Mouse (Mus musculus): ENCODE data around the gene Abi3bp. TPM values are rescaled to one million over a fixed set of nuclear protein-coding genes. Genes with fewer than 3 reads are reported as not detected.

The Abi3bp gene
- total RNA-seq, 2 experiments from 2014 or later, result not detected

DNA sequence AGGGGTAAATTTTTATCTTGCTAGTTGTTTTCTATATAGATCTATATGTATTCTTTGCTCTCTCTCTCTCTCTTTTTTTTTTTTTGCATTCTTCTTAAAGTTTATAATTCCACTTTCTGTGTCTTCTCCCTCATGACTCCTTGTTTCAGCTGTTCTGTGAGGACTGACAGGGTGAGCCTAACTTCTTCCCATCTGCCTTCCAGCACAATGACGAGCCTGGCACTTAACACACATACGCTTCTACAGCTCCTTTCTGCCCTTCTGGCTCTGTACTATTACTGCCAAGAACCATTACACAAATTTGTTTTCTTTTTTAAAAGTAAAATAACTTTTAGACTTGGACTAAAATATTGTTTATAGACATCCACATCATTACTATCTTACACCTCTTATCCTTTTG, 195.7 kb downstream of the Abi3bp start:
- no peak for ATAC-seq (replicated peaks; ENCODE audit: poor library complexity, severe bottlenecking)

DNA sequence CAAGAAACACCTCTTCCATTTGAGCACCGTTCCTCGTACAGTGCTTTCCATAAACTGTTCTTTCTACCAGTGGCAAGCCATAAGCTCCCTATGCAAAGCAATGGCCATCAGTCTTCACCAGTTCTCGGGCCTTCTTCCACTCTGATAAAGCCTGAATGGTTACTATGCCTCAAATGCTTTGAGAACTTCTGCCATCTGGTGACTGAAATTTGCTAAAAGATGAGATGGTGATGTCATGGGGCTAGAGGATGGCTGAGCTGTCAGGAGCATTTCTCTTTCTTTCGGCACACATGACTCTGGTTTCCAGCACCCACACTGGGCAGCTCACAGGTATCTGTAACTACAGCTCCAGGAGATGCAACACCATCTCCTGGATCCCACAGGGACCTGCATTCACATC, 199.5 kb downstream of the Abi3bp start:
- no peak for ATAC-seq (replicated peaks; ENCODE audit: poor library complexity, severe bottlenecking)

DNA sequence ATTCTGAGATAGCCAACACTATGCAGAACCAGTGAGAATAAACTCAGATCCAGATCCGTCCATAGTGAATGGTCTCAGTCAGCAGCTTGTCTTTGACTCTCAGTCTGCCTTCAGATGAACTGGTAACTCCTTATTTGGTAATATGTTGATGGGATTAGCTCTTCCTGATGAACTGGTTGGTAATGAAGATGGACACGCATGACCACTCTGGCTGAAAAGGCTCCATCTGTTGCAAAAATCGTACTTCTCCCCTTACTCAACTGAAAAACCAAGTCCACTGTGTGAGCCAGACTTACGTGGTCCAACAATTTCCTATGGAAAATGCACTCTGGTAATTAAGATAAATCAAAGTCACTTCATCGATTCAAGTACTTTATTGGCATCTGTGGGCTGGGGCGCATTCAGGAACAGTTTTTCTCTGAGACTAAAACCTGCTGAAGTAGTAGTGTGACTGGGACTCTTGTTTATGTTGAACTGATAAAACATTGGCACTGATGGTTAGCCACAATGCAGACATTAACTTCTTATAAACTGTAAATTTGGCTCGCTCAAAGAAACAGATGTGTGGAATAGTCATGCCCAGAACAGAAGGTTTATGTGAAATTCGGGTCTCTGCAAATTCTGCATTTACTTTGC, 203.4 kb downstream of the Abi3bp start:
- ATAC-seq (replicated peaks; ENCODE audit: poor library complexity, severe bottlenecking), result no peak

DNA sequence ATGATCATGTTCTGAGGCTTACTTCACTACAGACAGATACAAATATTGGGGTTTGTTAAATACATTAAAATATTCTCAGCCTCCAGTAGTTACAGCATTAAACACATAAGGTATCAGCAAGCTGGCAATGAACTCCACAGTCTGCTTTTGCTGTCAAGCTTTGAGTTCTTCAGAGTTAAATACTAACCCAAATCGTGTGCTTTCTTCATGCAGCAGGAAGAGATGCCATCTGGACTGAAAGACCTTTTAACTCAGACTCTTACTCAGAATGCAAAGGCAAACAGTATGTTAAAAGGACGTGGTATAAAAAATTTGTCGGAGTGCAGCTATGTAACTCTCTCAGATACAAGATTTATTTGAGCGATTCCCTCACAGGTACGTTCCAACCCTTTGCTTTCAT, 209.1 kb downstream of the Abi3bp start:
- ATAC-seq (replicated peaks; ENCODE audit: poor library complexity, severe bottlenecking), result no peak

DNA sequence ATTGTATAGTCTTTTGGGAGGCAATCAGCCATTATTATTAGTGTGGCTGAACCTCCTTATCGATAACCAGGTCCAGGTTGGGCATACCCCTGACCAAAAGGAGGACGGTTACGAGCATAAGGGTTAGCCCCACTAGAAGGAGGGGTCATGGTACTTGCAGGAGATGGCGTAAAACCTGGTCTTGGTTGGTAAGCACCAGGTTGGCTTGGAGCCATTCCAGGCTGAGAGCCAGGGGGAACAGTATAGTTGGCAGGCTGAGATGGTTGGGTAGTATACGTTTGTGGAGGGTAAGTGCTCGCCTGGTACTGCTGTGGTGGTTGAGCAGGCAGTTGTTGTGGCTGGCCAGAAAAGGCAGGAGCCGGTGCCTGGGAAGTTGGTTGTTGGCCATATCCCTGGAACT, 213.0 kb downstream of the Abi3bp start:
- ATAC-seq (replicated peaks; ENCODE audit: poor library complexity, severe bottlenecking), result no peak

DNA sequence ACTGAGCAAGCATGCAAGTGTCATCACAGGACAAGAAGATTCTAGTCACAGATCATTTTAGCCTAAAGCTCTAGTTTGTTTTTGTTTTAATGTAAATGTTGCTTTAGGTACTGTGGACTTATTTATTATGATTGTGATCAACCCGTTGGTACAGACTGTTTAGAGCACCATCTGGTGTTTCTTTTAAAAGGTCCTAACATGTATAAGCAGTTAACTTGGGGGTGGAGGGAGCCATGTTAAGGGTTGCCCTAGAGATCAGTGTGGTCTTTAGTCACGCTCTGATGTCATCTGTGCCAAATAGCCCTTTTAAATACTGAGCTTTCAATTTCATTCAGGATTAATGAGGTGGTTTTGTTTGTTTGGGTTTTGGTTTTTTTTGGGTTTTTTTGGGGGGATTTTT, 218.8 kb downstream of the Abi3bp start:
- ATAC-seq (replicated peaks; ENCODE audit: poor library complexity, severe bottlenecking), result no peak

DNA sequence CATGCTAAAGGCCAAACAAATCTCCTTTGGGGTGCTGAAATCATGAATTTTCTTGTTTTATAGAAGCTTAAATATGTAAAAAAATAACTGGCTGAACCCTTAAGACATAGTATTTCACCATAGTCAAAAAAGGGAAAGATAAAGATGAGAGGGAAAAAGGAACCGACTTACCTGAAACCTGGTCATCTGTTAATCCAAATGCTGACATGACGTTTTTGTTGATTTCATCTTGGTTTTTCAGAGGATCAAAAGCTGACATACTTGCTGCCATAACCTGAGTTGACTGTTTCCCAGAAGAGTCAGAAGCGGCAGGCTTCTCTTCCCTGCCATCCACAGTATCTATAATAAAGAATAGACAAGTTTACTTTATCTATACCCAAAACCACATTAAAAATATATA, 223.2 kb downstream of the Abi3bp start:
- no peak for ATAC-seq (replicated peaks; ENCODE audit: poor library complexity, severe bottlenecking)

DNA sequence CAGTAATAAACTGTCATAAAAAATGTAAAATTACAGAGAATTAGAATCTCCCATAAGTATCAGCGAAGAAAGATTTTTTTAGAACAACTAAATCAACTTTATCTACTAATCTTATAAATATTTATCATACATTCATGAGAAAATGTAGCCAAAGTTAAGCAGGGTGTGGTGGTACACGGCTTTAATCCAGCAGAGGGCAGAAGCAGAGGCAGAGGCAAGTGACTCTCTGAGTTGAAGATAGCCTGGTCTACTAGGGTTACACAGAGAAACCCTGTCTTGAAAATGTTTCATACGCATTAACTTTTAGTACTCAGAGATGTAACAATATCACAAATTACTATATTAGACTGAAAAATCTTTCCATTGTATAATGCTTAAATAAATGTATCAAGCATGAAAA, 228.1 kb downstream of the Abi3bp start:
- ATAC-seq (replicated peaks; ENCODE audit: poor library complexity, severe bottlenecking), result no peak

DNA sequence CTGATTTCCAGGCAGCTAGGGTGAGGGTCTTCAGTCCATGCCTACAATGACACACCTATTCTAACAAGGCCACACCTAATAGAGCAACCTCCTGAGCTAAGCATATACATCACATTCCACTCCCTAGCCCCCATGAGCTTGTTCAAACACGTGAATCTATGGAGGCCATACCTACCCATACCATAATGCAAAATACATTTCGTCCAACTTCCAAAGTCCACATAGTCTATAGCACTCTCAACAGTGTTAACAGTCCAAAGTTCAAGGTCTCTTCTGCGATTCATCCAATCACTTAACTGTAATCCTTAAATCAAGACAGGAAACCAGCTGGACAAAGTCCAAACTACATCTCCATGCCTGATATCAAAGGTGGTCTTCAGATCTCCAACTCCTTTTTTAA, 232.4 kb downstream of the Abi3bp start:
- no peak for ATAC-seq (replicated peaks; ENCODE audit: poor library complexity, severe bottlenecking)

DNA sequence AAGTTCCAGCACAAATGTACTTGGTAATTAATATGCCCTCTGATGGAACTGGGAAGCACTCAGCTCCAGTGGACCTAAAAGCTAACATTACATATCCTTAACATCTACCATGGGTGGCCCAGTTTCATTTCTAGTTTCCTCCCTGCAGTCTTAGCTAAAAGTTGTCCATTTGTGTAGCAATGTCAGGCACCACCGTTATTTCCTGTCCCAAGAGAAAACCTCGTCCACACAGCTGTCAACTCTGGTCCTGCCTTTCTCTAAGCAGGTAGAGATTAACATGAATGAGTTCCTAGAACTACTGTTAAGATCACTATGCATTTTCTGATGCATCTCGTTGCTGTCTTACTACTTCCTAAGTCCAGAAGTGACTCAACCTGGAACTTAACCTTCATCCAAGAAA, 237.9 kb downstream of the Abi3bp start:
- peak; percentile 9 for ATAC-seq (replicated peaks; ENCODE audit: poor library complexity, severe bottlenecking)

DNA sequence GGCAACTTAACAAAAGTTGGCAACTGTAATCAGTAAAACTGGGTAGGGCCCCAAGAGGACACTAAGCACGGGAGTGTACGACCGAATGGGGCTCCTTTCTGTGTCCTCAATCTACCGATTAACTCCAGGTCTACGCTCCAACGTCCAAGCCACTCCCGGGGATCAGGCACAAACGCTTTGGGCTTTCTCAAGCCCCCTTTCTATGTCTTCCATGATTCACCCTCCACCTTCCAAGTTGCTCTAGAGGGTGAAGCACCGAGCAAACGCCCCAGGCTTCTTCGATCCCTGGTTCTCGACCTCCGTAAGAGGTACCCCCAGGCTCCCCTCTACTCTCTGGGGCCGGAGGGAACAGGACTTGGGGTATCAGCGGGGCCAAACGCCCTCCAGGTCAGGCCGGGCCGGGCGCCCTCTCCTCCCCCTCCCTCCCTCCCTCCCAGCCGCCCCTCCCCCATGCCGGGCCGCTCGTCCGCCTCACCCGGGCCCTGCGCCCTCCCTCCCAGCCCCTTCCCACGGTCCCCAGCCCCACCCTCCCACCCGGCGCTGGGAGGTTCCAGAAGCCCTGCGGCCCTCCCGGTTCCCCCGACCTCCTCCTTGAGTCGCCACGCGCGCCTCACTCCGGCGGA, 239.0 kb downstream of the Abi3bp start:
- ATAC-seq (replicated peaks; ENCODE audit: poor library complexity, severe bottlenecking), result peak; percentile 3

DNA sequence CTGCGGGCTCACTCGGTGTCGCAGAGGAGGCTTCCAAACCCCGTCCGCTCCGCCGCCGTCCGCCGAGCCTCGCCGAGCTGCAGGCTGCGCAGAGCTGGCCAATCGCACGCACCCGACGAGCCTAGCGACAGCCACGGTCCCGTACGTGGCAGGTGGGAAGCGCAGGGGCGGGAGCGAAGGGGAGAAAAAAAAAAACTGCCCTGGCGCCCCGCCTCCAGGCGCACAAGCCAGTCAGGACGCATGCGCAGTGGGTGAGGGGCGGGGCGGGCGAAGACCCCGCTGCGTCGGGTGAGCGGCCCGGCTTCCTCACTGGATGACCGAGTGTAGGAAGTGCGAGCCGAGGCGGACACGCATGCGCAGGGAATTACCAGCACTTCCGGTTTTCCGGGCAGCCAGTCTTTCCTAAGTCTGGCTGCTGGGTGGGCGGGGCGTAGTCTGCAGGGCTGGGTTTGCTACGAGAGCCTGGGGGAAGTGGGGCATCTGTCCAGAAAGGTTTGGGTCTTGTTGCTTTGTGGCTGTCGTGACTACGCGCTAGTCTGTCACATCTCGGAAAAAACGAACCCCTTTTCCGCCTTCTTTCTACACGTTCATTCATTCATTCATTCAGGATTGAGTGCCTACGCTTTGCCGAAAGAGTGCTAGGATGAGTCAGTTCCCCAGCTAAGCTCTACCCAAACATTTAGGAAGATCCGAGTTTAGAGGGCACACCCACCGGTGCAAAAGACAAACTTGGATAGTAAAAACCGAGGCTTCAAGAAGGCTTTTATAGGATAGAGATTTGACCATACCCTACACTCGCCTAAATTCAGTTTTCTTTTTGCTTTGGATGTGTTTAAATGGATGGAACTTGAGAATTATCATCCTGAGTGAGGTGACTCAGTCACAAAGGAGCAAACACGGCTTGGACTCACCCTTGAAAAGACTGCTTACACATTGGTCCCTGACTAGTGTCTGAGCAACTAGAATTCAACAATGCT, 239.8 kb downstream of the Abi3bp start, which contains the start of gene Tfg:
Gene Tfg (minus strand): TSS at position 227 of the 977 bp plus-strand sequence.
- ATAC-seq (replicated peaks; ENCODE audit: poor library complexity, severe bottlenecking), result peak; percentile 88

DNA sequence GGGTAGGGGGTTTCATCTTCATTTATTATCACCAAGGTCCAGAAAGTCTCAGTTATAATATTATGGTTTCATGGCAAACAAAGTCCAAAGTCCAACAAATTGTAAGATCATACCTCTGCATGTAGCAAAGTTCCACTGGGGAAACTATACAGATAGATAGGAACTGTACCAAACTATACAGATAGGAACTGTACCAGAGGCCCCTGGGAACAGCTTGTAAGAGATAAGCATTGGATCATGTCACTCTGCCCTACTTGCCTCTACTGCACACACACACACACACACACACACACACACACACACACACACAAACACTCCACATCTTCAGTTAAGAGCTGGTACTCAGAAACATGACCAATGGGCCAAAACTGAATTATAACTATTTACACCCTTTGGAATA, 241.4 kb downstream of the Abi3bp start:
- no peak for ATAC-seq (replicated peaks; ENCODE audit: poor library complexity, severe bottlenecking)

DNA sequence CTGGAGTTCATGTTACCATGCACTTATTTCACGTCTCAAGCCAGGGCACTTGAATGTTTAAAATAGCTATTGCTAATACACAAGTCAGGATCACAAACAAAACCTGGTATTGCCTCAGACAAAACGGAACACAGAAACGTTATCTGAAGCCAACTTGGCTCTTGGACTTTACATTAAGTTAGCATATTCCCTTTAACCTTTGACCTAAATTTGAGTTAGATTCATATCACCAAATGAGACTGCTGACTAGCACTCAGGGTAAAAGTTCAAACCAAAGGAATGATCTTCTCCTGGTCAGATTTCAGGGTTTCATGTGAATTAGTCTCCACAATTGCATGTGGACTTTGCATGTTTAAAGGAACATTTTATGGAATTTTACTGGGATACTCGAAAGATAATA, 244.7 kb downstream of the Abi3bp start:
- no peak for ATAC-seq (replicated peaks; ENCODE audit: poor library complexity, severe bottlenecking)

DNA sequence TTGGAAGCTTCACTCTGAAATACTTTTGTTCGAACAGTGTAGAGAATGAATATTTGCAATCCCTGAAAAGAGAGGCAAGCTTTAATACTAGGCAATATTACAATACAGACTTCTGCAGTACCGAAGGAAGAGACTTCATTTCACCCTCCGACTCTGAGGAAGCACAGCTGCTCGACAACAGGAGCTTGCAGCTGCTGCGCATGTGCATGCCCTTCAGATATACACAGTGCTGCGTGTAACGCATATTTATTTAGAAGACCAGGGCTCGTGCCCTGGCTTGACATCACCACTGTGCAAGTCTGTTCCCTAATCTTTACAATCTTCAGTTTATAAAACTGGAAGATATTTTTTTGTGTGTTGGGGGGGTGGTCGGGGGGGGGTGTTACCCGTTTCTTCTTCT, 247.2 kb downstream of the Abi3bp start:
- ATAC-seq (replicated peaks; ENCODE audit: poor library complexity, severe bottlenecking), result no peak

DNA sequence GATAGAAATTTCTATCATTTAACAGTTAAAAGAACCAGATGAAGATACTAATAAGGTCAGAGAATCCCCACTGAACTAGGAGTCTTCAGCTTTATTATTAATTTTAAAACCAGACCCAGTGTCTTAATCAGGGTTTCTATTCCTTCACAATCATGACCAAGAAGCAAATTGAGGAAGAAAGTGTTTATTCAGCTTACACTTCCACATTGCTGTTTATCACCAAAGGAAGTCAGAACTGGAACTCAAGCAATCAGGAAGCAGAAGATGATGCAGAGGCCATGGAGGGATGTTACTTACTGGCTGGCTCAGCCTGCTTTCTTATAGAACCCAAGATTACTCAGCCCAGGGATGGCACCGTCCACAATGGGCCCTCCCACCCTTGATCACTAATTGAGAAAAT, 251.4 kb downstream of the Abi3bp start:
- ATAC-seq (replicated peaks; ENCODE audit: poor library complexity, severe bottlenecking), result no peak; the same call in 1 of the 2 replicates

Other genes with a start within 250 kb of the Abi3bp start
- 85.4 and 105 TPM in 2 replicates for gene Tfg, start 239.6 kb downstream of the Abi3bp start, total RNA-seq (2014; fragmentation: Nextera tagmentation)
- 48.8 and 51.7 TPM in 2 replicates for gene Tfg, start 239.6 kb downstream of the Abi3bp start, total RNA-seq (2017)